Mouse (Mus musculus): ENCODE measurements around the gene Mroh7.
A peak's percentile ranks its signal among the peaks of the same experiment; 100 is the strongest.

GRCm38 (mm10) chr4:106708408-106708807 lies 22.3 kb downstream of the Mroh7 start:
- TF ChIP-seq CTCF (IDR thresholded peaks at IDR 0.05; ENCODE audit: borderline replicate concordance, insufficient read depth, low read length): peak; percentile 96
- TF ChIP-seq POLR2A (IDR thresholded peaks at IDR 0.05; ENCODE audit: low read depth, low read length): no peak

Data from embryonic fibroblast, embryonic 13.5 days (primary cell).